Mouse (Mus musculus): Measurements from ENCODE around the gene Focad. TPM values are rescaled to one million over a fixed set of nuclear protein-coding genes. Genes with fewer than 3 reads are reported as not detected.

The Focad gene
- polyA plus RNA-seq, 1 experiment from 2014 or later = 14.1 TPM

- no peaks in the 10 kb centered on the region for H3K27me3 ChIP-seq (ENCODE audit: low read depth, poor library complexity, severe bottlenecking)
- H3K27ac ChIP-seq = no peak overlapping the region
- no peak for DNase-seq (ENCODE audit: low spot score)
- WGBS = 91% methylated on average over 5 of the region's 5 CpGs
- H3K9me3 ChIP-seq (replicated peaks) = no peaks in the 10 kb centered on the region
- H3K4me1 ChIP-seq = no peaks in the 10 kb centered on the region
- no peaks in the 10 kb centered on the region for H3K36me3 ChIP-seq
- no peak overlapping the region for H3K4me3 ChIP-seq
Measured at GRCm38 (mm10) chr4:88197244-88197643, 102.8 kb downstream of the Focad start.

GRCm38 (mm10) chr4:88199186-88199585 lies 104.8 kb downstream of the Focad start:
- no peaks in the 10 kb centered on the region for H3K4me1 ChIP-seq
- no peaks in the 10 kb centered on the region for H3K36me3 ChIP-seq
- H3K27me3 ChIP-seq (ENCODE audit: low read depth, poor library complexity, severe bottlenecking) = no peaks in the 10 kb centered on the region
- H3K4me3 ChIP-seq = no peak overlapping the region
- 58% methylated on average over 1 of the region's 1 CpGs for WGBS
- no peaks in the 10 kb centered on the region for H3K9me3 ChIP-seq (replicated peaks)
- H3K27ac ChIP-seq = no peak overlapping the region
- no peak for DNase-seq (ENCODE audit: low spot score)

- Histone ChIP-seq H3K9me3 (replicated peaks) (no peaks in the 10 kb centered on the region), H3K4me3 (no peak overlapping the region), H3K4me1 (no peaks in the 10 kb centered on the region), H3K27ac (no peak overlapping the region), H3K27me3 (ENCODE audit: low read depth, poor library complexity, severe bottlenecking) (no peaks in the 10 kb centered on the region), H3K36me3 (no peaks in the 10 kb centered on the region)
- WGBS = 92% methylated on average over 4 of the region's 4 CpGs
- DNase-seq (ENCODE audit: low spot score) = no peak
Measured at GRCm38 (mm10) chr4:88201047-88201446, 106.6 kb downstream of the Focad start.

GRCm38 (mm10) chr4:88208676-88209075 lies 114.2 kb downstream of the Focad start:
- H3K27me3 ChIP-seq (ENCODE audit: low read depth, poor library complexity, severe bottlenecking) = no peaks in the 10 kb centered on the region
- H3K4me3 ChIP-seq = no peak overlapping the region
- H3K36me3 ChIP-seq = no peaks in the 10 kb centered on the region
- H3K4me1 ChIP-seq = no peaks in the 10 kb centered on the region
- 91% methylated on average over 6 of the region's 6 CpGs for WGBS
- no peak overlapping the region for H3K27ac ChIP-seq
- DNase-seq (ENCODE audit: low spot score) = no peak
- no peaks in the 10 kb centered on the region for H3K9me3 ChIP-seq (replicated peaks)

GRCm38 (mm10) chr4:88209351-88209814 lies 115.0 kb downstream of the Focad start:
- no peaks in the 10 kb centered on the region for H3K27me3 ChIP-seq (ENCODE audit: low read depth, poor library complexity, severe bottlenecking)
- DNase-seq (ENCODE audit: low spot score) = no peak
- H3K36me3 ChIP-seq = no peaks in the 10 kb centered on the region
- no peaks in the 10 kb centered on the region for H3K4me1 ChIP-seq
- H3K4me3 ChIP-seq = no peak overlapping the region
- no peaks in the 10 kb centered on the region for H3K9me3 ChIP-seq (replicated peaks)
- no peak overlapping the region for H3K27ac ChIP-seq
- 60% methylated on average over 3 of the region's 3 CpGs for whole genome bisulfite sequencing

GRCm38 (mm10) chr4:88210602-88211001 lies 116.2 kb downstream of the Focad start:
- Histone ChIP-seq H3K9me3 (replicated peaks) (no peaks in the 10 kb centered on the region), H3K27ac (no peak overlapping the region), H3K36me3 (no peaks in the 10 kb centered on the region), H3K4me3 (no peak overlapping the region), H3K4me1 (no peaks in the 10 kb centered on the region), H3K27me3 (ENCODE audit: low read depth, poor library complexity, severe bottlenecking) (no peaks in the 10 kb centered on the region)
- DNase-seq (ENCODE audit: low spot score) = no peak
- 89% methylated on average over 6 of the region's 6 CpGs for WGBS

- WGBS = 80% methylated on average over 2 of the region's 2 CpGs
- no peaks in the 10 kb centered on the region for H3K4me1 ChIP-seq
- no peak overlapping the region for H3K4me3 ChIP-seq
- H3K27ac ChIP-seq = no peak overlapping the region
- H3K27me3 ChIP-seq (ENCODE audit: low read depth, poor library complexity, severe bottlenecking) = no peaks in the 10 kb centered on the region
- no peak for DNase-seq (ENCODE audit: low spot score)
- H3K36me3 ChIP-seq = no peaks in the 10 kb centered on the region
- no peaks in the 10 kb centered on the region for H3K9me3 ChIP-seq (replicated peaks)
Measured at GRCm38 (mm10) chr4:88211200-88211885, 116.9 kb downstream of the Focad start.

GRCm38 (mm10) chr4:88213895-88214294 lies 119.5 kb downstream of the Focad start:
- H3K4me1 ChIP-seq = no peaks in the 10 kb centered on the region
- no peak overlapping the region for H3K4me3 ChIP-seq
- WGBS = 93% methylated on average over 3 of the region's 3 CpGs
- no peaks in the 10 kb centered on the region for H3K27me3 ChIP-seq (ENCODE audit: low read depth, poor library complexity, severe bottlenecking)
- no peaks in the 10 kb centered on the region for H3K36me3 ChIP-seq
- H3K27ac ChIP-seq = no peak overlapping the region
- DNase-seq (ENCODE audit: low spot score) = no peak
- H3K9me3 ChIP-seq (replicated peaks) = no peaks in the 10 kb centered on the region

GRCm38 (mm10) chr4:88218286-88218685 lies 123.9 kb downstream of the Focad start:
- Histone ChIP-seq H3K36me3 (no peaks in the 10 kb centered on the region), H3K27ac (no peak overlapping the region), H3K4me3 (no peak overlapping the region), H3K9me3 (replicated peaks) (no peaks in the 10 kb centered on the region), H3K4me1 (no peaks in the 10 kb centered on the region), H3K27me3 (ENCODE audit: low read depth, poor library complexity, severe bottlenecking) (no peaks in the 10 kb centered on the region)
- 87% methylated on average over 6 of the region's 6 CpGs for WGBS
- DNase-seq (ENCODE audit: low spot score) = no peak

GRCm38 (mm10) chr4:88218797-88219196 lies 124.4 kb downstream of the Focad start:
- DNase-seq (ENCODE audit: low spot score) = no peak
- Histone ChIP-seq H3K36me3 (no peaks in the 10 kb centered on the region), H3K27me3 (ENCODE audit: low read depth, poor library complexity, severe bottlenecking) (no peaks in the 10 kb centered on the region), H3K4me1 (no peaks in the 10 kb centered on the region), H3K27ac (no peak overlapping the region), H3K9me3 (replicated peaks) (no peaks in the 10 kb centered on the region), H3K4me3 (no peak overlapping the region)
- 87% methylated on average over 2 of the region's 2 CpGs for WGBS

GRCm38 (mm10) chr4:88231375-88231774 lies 136.9 kb downstream of the Focad start:
- H3K9me3 ChIP-seq (replicated peaks) = no peaks in the 10 kb centered on the region
- no peaks in the 10 kb centered on the region for H3K27me3 ChIP-seq (ENCODE audit: low read depth, poor library complexity, severe bottlenecking)
- no peaks in the 10 kb centered on the region for H3K36me3 ChIP-seq
- WGBS = 80% methylated on average over 3 of the region's 3 CpGs
- H3K4me1 ChIP-seq = peaks cover 8% of the 10 kb centered on the region
- H3K27ac ChIP-seq = no peak overlapping the region
- no peak for DNase-seq (ENCODE audit: low spot score)
- no peak overlapping the region for H3K4me3 ChIP-seq

- H3K36me3 ChIP-seq = no peaks in the 10 kb centered on the region
- DNase-seq (ENCODE audit: low spot score) = no peak
- H3K27me3 ChIP-seq (ENCODE audit: low read depth, poor library complexity, severe bottlenecking) = no peaks in the 10 kb centered on the region
- no peak overlapping the region for H3K4me3 ChIP-seq
- no peaks in the 10 kb centered on the region for H3K9me3 ChIP-seq (replicated peaks)
- H3K27ac ChIP-seq = no peak overlapping the region
- H3K4me1 ChIP-seq = peaks cover 34% of the 10 kb centered on the region
- WGBS = 60% methylated on average over 6 of the region's 6 CpGs
Measured at GRCm38 (mm10) chr4:88235941-88236340, 141.5 kb downstream of the Focad start.

- Histone ChIP-seq H3K36me3 (no peaks in the 10 kb centered on the region), H3K9me3 (replicated peaks) (no peaks in the 10 kb centered on the region), H3K27me3 (ENCODE audit: low read depth, poor library complexity, severe bottlenecking) (no peaks in the 10 kb centered on the region), H3K27ac (no peak overlapping the region), H3K4me3 (no peak overlapping the region), H3K4me1 (peaks cover 34% of the 10 kb centered on the region)
- no peak for DNase-seq (ENCODE audit: low spot score)
- 72% methylated on average over 12 of the region's 12 CpGs for WGBS
Measured at GRCm38 (mm10) chr4:88236926-88237756, 142.7 kb downstream of the Focad start.
